In genomic region chr6:92630991-92631390, GRCm38 (mm10) we compare ENCODE assay signal across 8 mouse cellular contexts.
"Had no signal": no experiment of that assay in that cellular context is flagged by ENCODE, and none has a peak within 500 bp of the region (broad histone marks: within the 10 kb centered on the region; RNA-seq: fewer than 3 reads in every experiment).

No protein-coding gene starts in this region.

- DNase-seq: kidney, adult 11 months; kidney, adult 9 months; kidney, postnatal 36 days; retina, postnatal 1 day; right cerebral cortex, postnatal 4 days; spleen, adult 18-20 months; thymus, adult 18-20 months; thymus, postnatal 14 days had no signal
